Mouse (Mus musculus): ENCODE results near the gene E130208F15Rik. TPM values are rescaled to one million over a fixed set of nuclear protein-coding genes. Genes with fewer than 3 reads are reported as not detected.

Gene E130208F15Rik
- polyA plus RNA-seq, 1 experiment from 2014 or later, result not detected

GRCm38 (mm10) chr7:30296816-30297215 lies 24.7 kb upstream of the E130208F15Rik start:
- H3K9me3 ChIP-seq (ENCODE audit: control insufficient read depth, low read length), result no peaks in the 10 kb centered on the region
- no peak for DNase-seq (ENCODE audit: low spot score)
- no peak overlapping the region for H3K9ac ChIP-seq (ENCODE audit: low read length)
- WGBS, result 91% methylated on average over 15 of the region's 15 CpGs
- peaks cover 64% of the 10 kb centered on the region for H3K36me3 ChIP-seq (ENCODE audit: control insufficient read depth, insufficient read depth, low read length)
- H3K27ac ChIP-seq (ENCODE audit: low read depth), result no peak overlapping the region
- H3K4me1 ChIP-seq (replicated peaks; ENCODE audit: control insufficient read depth, insufficient read depth, low read length), result no peaks in the 10 kb centered on the region
- no peak overlapping the region for H3K4me3 ChIP-seq (ENCODE audit: low read depth, low read length)
- H3K4me2 ChIP-seq (ENCODE audit: low read length), result no peak overlapping the region
- no peak for ATAC-seq (replicated peaks; ENCODE audit: low FRiP score, low TSS enrichment, low read depth)
- H3K27me3 ChIP-seq (replicated peaks; ENCODE audit: control insufficient read depth, insufficient read depth, low read length), result no peaks in the 10 kb centered on the region

GRCm38 (mm10) chr7:30297266-30297665 lies 24.3 kb upstream of the E130208F15Rik start:
- Histone ChIP-seq H3K27me3 (replicated peaks; ENCODE audit: control insufficient read depth, insufficient read depth, low read length) (no peaks in the 10 kb centered on the region), H3K36me3 (ENCODE audit: control insufficient read depth, insufficient read depth, low read length) (peaks cover 69% of the 10 kb centered on the region), H3K4me3 (ENCODE audit: low read depth, low read length) (no peak overlapping the region), H3K4me1 (replicated peaks; ENCODE audit: control insufficient read depth, insufficient read depth, low read length) (no peaks in the 10 kb centered on the region), H3K4me2 (ENCODE audit: low read length) (no peak overlapping the region), H3K9ac (ENCODE audit: low read length) (no peak overlapping the region), H3K9me3 (ENCODE audit: control insufficient read depth, low read length) (no peaks in the 10 kb centered on the region), H3K27ac (ENCODE audit: low read depth) (no peak overlapping the region)
- WGBS, result 78% methylated on average over 16 of the region's 16 CpGs
- no peak for ATAC-seq (replicated peaks; ENCODE audit: low FRiP score, low TSS enrichment, low read depth)
- DNase-seq (ENCODE audit: low spot score), result no peak

GRCm38 (mm10) chr7:30300914-30301313 lies 20.6 kb upstream of the E130208F15Rik start:
- Histone ChIP-seq H3K27ac (ENCODE audit: low read depth) (no peak overlapping the region), H3K9ac (ENCODE audit: low read length) (no peak overlapping the region), H3K36me3 (ENCODE audit: control insufficient read depth, insufficient read depth, low read length) (peaks cover 74% of the 10 kb centered on the region), H3K4me3 (ENCODE audit: low read depth, low read length) (no peak overlapping the region), H3K9me3 (ENCODE audit: control insufficient read depth, low read length) (no peaks in the 10 kb centered on the region), H3K4me1 (replicated peaks; ENCODE audit: control insufficient read depth, insufficient read depth, low read length) (no peaks in the 10 kb centered on the region), H3K4me2 (ENCODE audit: low read length) (no peak overlapping the region), H3K27me3 (replicated peaks; ENCODE audit: control insufficient read depth, insufficient read depth, low read length) (no peaks in the 10 kb centered on the region)
- ATAC-seq (replicated peaks; ENCODE audit: low FRiP score, low TSS enrichment, low read depth) (no peak), DNase-seq (ENCODE audit: low spot score) (no peak)
- 50% methylated on average over 3 of the region's 3 CpGs for WGBS

GRCm38 (mm10) chr7:30306083-30306779 lies 15.3 kb upstream of the E130208F15Rik start:
- Histone ChIP-seq H3K4me3 (ENCODE audit: low read depth, low read length) (no peak overlapping the region), H3K27me3 (replicated peaks; ENCODE audit: control insufficient read depth, insufficient read depth, low read length) (no peaks in the 10 kb centered on the region), H3K9ac (ENCODE audit: low read length) (no peak overlapping the region), H3K4me2 (ENCODE audit: low read length) (no peak overlapping the region), H3K9me3 (ENCODE audit: control insufficient read depth, low read length) (no peaks in the 10 kb centered on the region), H3K4me1 (replicated peaks; ENCODE audit: control insufficient read depth, insufficient read depth, low read length) (peaks cover 17% of the 10 kb centered on the region; the same call in 1 of the 2 replicates), H3K27ac (ENCODE audit: low read depth) (no peak overlapping the region), H3K36me3 (ENCODE audit: control insufficient read depth, insufficient read depth, low read length) (peaks cover 47% of the 10 kb centered on the region)
- DNase-seq (ENCODE audit: low spot score) (no peak), ATAC-seq (replicated peaks; ENCODE audit: low FRiP score, low TSS enrichment, low read depth) (no peak)
- WGBS, result 91% methylated on average over 16 of the region's 16 CpGs

- WGBS, result 4% methylated on average over 27 of the region's 27 CpGs
- Histone ChIP-seq H3K27ac (ENCODE audit: low read depth) (peak within 1 kb of the TSS; percentile 59), H3K4me3 (ENCODE audit: low read depth, low read length) (peak within 1 kb of the TSS; percentile 79), H3K9me3 (ENCODE audit: control insufficient read depth, low read length) (no peaks in the 10 kb centered on the region), H3K36me3 (ENCODE audit: control insufficient read depth, insufficient read depth, low read length) (peaks cover 33% of the 10 kb centered on the region), H3K4me2 (ENCODE audit: low read length) (peak within 1 kb of the TSS; percentile 90), H3K27me3 (replicated peaks; ENCODE audit: control insufficient read depth, insufficient read depth, low read length) (no peaks in the 10 kb centered on the region), H3K9ac (ENCODE audit: low read length) (peak within 1 kb of the TSS; percentile 61), H3K4me1 (replicated peaks; ENCODE audit: control insufficient read depth, insufficient read depth, low read length) (peaks cover 17% of the 10 kb centered on the region; the same call in 1 of the 2 replicates)
- DNase-seq (ENCODE audit: low spot score) (peak; percentile 92), ATAC-seq (replicated peaks; ENCODE audit: low FRiP score, low TSS enrichment, low read depth) (peak; percentile 99)
Observed at GRCm38 (mm10) chr7:30308076-30309005, 13.2 kb upstream of the E130208F15Rik start, which contains the start of gene Alkbh6. Alkbh6 (plus strand) TSS chr7:30308717.

- Histone ChIP-seq H3K4me2 (ENCODE audit: low read length) (peak overlapping the region; percentile 90), H3K9ac (ENCODE audit: low read length) (peak overlapping the region; percentile 61), H3K4me1 (replicated peaks; ENCODE audit: control insufficient read depth, insufficient read depth, low read length) (peaks cover 24% of the 10 kb centered on the region), H3K4me3 (ENCODE audit: low read depth, low read length) (peak overlapping the region; percentile 79), H3K27me3 (replicated peaks; ENCODE audit: control insufficient read depth, insufficient read depth, low read length) (no peaks in the 10 kb centered on the region), H3K36me3 (ENCODE audit: control insufficient read depth, insufficient read depth, low read length) (peaks cover 27% of the 10 kb centered on the region), H3K27ac (ENCODE audit: low read depth) (peak overlapping the region; percentile 59; the same call in 1 of the 2 replicates), H3K9me3 (ENCODE audit: control insufficient read depth, low read length) (no peaks in the 10 kb centered on the region)
- WGBS, result 55% methylated on average over 15 of the region's 15 CpGs
- DNase-seq (ENCODE audit: low spot score) (no peak), ATAC-seq (replicated peaks; ENCODE audit: low FRiP score, low TSS enrichment, low read depth) (no peak)
Observed at GRCm38 (mm10) chr7:30309395-30310129, 12.0 kb upstream of the E130208F15Rik start.

GRCm38 (mm10) chr7:30310136-30310535 lies 11.4 kb upstream of the E130208F15Rik start:
- DNase-seq (ENCODE audit: low spot score), result no peak
- H3K9me3 ChIP-seq (ENCODE audit: control insufficient read depth, low read length), result no peaks in the 10 kb centered on the region
- no peak overlapping the region for H3K9ac ChIP-seq (ENCODE audit: low read length)
- WGBS, result 85% methylated on average over 12 of the region's 12 CpGs
- no peaks in the 10 kb centered on the region for H3K27me3 ChIP-seq (replicated peaks; ENCODE audit: control insufficient read depth, insufficient read depth, low read length)
- peaks cover 26% of the 10 kb centered on the region for H3K4me1 ChIP-seq (replicated peaks; ENCODE audit: control insufficient read depth, insufficient read depth, low read length)
- ATAC-seq (replicated peaks; ENCODE audit: low FRiP score, low TSS enrichment, low read depth), result no peak
- no peak overlapping the region for H3K27ac ChIP-seq (ENCODE audit: low read depth)
- no peak overlapping the region for H3K4me3 ChIP-seq (ENCODE audit: low read depth, low read length)
- H3K36me3 ChIP-seq (ENCODE audit: control insufficient read depth, insufficient read depth, low read length), result peaks cover 27% of the 10 kb centered on the region
- no peak overlapping the region for H3K4me2 ChIP-seq (ENCODE audit: low read length)

GRCm38 (mm10) chr7:30313666-30314320 lies 7.7 kb upstream of the E130208F15Rik start:
- H3K4me2 ChIP-seq (ENCODE audit: low read length), result no peak overlapping the region
- no peak overlapping the region for H3K27ac ChIP-seq (ENCODE audit: low read depth)

More at GRCm38 (mm10) chr7:30313666-30314320, 7.7 kb upstream of the E130208F15Rik start:
- WGBS, result 44% methylated on average over 27 of the region's 27 CpGs
- no peak overlapping the region for H3K9ac ChIP-seq (ENCODE audit: low read length)
- H3K27me3 ChIP-seq (replicated peaks; ENCODE audit: control insufficient read depth, insufficient read depth, low read length), result no peaks in the 10 kb centered on the region
- H3K36me3 ChIP-seq (ENCODE audit: control insufficient read depth, insufficient read depth, low read length), result peaks cover 19% of the 10 kb centered on the region; the same call in 1 of the 2 replicates
- H3K4me3 ChIP-seq (ENCODE audit: low read depth, low read length), result no peak overlapping the region
- H3K9me3 ChIP-seq (ENCODE audit: control insufficient read depth, low read length), result no peaks in the 10 kb centered on the region
- no peak for ATAC-seq (replicated peaks; ENCODE audit: low FRiP score, low TSS enrichment, low read depth)
- H3K4me1 ChIP-seq (replicated peaks; ENCODE audit: control insufficient read depth, insufficient read depth, low read length), result peaks cover 26% of the 10 kb centered on the region
- no peak for DNase-seq (ENCODE audit: low spot score)
